Mouse (Mus musculus): Measurements from ENCODE around the gene Sema3e.

The Sema3e gene

DNA sequence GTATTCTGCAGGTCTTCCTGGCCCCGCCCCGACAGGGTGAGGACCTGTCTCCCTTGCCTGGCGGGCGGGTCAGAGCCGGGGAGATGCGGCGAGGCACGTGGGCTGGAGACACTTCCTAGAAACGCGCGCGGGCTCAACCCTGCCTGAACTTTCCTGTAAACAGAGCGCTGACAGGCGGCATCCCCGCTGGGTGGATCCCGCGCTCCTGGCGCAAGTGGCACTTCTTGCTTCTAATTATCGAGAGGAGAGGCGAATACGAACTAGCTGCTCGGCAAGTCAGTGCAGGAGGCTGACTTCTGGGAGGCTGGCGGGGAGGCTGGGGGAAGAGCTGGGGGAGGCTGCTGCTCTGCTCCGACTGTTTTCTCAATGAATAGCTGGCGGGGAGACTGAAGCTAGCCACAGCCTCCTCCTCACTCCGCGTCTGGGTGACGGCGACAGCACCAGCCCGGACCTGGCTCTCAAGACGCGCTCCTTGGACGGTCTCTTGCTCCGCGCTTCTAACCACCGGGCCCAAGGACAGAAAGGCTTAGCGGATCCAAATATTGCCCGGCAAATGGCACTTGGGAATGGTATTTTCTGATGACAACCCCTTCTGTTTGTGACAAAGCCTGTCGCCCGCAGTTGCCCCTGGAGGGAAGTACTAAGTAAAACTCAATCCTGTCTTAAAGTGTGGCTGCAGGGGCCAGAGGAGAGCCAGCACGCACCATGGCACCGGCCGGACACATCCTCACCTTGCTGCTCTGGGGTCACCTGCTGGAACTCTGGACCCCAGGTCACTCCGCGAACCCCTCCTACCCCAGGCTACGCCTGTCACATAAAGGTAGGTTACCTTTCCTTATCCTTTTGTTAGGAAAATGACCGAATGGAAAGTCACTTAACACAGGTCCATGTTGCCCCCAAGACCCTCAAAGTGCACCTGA is at the start of gene Sema3e:
TSS of gene Sema3e (plus strand) at position 72 of the 920 bp plus-strand sequence.
- DNase-seq (ENCODE audit: low read depth, low spot score): no peak

DNA sequence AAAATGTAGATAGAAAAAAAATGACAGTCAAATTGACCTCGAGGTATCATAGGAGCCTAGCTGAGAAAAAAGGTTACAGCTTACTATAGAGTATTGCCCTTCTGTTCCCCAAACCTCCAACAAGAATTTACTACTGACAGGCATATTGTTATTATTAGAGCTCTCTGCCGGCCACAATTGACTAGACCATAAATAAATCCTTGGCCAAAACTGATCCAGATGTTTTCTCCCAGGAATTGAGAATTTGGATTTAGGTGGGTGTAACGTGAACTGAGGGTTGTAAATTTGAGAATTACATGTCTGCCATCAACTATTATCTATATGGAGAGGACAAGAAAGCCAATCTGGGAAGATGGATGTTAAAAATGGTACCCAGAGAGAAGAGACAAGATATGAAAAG is 47.5 kb upstream of the Sema3e start:
- no peak for DNase-seq (ENCODE audit: low read depth, low spot score)

DNA sequence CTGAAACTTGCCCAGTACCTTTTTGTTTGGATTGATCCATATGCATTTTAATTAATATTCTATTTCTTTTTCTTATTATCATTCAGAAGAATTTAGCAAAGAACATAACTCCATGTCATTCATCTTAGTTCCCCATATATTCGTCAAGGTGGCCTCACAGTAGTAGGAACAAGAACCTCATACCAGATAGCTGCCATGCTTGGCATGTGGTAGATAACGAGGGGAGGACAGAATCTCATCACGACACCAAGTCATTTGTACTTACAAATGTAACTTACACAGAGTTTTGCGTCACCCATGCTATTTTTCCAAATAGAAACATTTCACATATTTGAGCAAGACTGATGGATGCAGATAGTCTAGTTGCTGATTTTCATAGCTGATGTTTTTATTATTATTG is 45.9 kb upstream of the Sema3e start:
- no peak for DNase-seq (ENCODE audit: low read depth, low spot score)

DNA sequence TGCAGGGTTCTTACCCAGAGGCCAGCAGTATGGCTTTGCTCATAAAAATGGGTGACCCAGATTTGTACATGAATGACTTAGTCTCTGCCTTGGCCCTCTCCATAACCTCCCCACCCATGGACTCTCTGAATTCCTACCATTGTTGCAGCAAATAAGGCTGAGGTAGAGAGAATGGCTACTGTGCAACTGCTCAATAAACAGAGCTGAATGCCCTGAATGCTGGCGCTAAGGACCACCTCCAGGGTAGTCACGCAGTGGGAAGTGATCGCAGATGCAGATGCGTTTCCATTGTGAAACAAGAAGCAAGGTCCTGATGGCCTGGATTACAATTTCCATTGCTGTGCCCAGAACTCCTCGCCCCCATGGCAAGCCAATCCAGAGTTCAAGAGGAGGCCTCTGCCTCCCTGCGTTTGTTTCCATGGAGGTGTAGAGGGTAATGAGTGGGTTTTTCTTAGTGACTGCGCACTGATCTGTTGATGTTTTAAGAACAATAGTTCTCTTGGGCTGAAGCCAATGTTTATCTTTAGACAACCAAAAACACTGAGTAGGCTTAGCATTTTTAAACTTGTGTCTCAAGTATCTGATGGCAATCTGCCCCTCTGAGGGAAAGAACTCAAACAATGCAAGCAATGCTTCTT is 42.5 kb upstream of the Sema3e start:
- no peak for DNase-seq (ENCODE audit: low read depth, low spot score)

DNA sequence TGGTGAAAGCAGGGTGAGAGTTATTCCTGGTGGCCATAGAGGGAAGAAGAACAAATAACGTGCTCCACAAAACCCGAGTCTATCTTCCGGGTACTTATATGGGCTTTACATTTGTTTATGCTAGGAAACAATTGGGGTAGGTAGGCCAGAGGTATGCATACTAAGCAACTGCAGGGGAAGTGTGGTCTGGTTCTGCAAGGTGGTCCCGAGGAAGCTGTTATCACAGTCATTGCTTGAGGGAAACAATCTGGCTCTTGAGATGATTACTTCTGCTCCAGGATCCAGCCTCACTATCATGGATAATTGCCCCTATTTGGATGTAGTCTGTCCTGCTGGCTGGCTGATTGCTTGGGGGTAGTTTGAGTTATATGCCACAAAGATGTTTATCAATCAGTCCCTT is 41.5 kb upstream of the Sema3e start:
- DNase-seq (ENCODE audit: low read depth, low spot score): no peak

DNA sequence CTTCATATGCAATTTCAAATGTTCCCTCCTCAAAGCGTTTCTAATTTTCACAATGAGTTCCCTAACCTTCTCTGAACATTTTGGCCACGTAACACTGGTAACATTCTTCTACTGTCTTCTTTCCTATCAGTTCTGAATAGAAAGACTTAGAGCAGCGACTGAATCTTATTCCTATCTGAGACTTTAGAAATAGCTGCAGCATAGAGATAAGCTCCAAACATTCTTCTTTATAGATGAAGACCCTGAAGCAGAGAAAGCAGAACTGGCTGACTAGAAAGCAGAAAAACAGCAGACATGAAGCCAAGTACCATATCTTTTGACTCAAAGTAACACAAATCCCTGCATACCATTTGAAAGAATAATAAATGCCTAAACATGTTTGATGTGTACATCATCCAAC is 39.4 kb upstream of the Sema3e start:
- DNase-seq (ENCODE audit: low read depth, low spot score): no peak

DNA sequence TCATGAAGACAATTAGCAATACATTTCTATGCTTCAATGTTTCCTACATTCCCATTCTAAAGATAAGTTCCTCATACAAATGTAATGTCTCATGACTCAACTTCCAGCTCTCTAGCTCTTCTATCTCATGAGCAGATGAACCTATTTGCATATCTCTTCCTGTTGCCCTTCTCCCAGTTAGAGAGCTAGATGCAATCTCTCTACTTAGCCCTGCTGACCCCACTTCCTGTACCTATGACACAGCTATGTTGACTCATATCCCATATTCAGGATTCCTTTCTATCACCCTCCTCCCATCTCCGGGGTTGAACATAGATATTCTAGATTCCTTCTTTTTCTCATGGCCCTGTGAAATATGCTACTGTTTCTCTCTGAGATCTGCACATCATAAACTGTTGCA is 38.0 kb upstream of the Sema3e start:
- peak; percentile 15 for DNase-seq (ENCODE audit: low read depth, low spot score)

DNA sequence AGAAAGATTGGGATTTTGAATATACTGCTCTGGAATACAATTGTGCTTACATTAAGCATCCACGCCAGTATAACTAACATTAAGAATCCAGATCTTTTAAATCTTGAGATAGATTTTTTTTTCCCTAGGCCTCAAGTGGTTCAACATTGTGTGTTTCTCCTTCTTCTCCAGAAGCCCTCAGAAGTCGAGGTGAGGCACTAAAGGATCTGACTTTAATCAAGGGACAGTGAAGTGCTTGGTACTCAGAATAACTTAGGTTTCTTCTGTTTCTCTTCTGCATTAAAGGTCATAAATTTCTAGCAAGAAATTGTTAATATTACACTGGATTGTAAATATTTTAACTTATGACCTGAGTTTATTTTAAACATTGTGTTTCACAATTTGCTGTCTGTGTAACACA is 37.1 kb upstream of the Sema3e start:
- no peak for DNase-seq (ENCODE audit: low read depth, low spot score)

DNA sequence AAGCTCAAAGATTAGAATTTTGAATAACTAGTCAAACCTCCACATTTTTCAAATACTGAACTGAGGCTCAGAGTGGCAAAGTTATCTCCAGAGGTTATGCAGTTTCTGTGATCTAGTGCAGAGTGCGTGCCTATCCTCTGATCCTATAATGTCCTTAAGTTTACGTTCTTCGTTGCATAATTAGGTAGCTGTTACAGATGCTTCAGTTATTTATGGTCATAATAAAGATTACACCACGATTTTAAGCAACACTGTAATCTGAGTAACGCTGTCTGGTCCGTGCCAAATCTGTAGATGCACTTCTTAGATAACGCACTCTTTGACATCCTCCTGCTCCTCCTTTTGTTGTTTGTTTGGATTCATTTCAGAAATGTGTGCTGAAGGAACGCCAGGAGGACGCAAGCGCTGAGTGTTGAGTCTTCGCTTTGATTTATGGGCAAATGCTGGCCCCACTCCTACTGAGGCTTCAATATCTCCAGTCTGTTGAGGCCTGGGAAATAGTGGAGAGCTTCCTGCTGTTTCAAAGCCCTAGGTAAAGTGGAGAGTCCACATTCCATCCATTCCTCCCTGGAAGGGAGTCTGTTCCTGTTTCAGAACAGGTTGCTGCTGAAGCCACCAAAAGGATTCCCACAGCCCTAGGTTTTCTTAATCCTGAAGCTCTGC is 32.2 kb upstream of the Sema3e start:
- DNase-seq (ENCODE audit: low read depth, low spot score): no peak

DNA sequence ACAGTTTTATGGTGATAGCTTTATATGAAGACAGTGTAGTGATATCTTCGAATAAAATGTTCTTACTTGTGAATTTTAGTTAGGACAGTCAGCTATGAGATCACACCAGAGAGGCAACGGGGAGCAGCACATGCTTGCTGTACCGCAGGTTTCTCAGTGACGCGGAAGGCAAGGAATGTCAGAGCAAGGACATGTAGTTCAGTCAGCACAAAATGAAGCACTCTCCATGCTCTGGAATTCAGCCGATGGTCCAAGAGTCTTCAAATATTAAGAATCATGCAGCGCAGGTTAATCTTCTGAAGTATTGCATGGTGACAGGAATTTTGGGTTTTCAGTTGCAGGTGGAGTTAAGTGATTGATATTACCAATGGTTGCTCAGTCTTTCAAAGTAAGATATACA is 3.3 kb downstream of the Sema3e start:
- no peak for DNase-seq (ENCODE audit: low read depth, low spot score)

DNA sequence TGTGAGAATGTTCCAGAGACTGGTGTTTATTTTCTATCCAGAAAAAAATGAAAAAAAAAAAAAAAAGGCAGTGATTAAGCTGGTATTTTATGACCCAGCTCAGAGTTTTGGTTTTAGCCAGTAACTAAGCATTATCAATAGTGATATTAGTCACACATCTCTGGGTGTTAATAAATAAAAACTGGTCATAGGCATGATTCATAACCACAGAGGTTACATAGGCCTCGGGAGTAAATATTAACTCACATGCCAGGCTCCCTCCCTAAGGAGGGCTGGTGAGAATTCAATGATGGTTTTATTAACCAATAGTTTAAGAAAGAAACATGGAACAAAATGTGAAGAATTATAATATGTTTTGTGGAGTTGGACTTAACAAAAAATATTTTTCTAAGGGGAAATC is 5.7 kb downstream of the Sema3e start:
- DNase-seq (ENCODE audit: low read depth, low spot score): no peak

DNA sequence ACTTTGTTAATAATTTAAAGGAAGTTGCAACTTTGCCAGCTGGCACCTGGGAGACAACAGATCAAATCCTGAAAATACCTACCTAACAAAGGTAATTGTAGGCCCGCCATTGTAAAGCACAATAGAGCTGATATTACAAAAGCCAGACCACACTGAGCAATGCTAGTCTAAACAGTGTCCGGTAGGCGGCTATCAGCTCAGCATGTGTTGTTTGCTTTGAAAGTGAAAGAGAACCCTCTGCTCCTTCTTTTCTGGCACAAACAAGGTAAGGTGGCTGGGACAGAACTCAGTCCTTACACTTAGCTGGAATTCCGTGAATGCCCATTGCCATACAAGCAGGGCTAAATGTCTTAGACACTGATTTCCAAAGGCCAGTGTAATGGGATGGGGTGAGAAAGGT is 7.0 kb downstream of the Sema3e start:
- DNase-seq (ENCODE audit: low read depth, low spot score): no peak

DNA sequence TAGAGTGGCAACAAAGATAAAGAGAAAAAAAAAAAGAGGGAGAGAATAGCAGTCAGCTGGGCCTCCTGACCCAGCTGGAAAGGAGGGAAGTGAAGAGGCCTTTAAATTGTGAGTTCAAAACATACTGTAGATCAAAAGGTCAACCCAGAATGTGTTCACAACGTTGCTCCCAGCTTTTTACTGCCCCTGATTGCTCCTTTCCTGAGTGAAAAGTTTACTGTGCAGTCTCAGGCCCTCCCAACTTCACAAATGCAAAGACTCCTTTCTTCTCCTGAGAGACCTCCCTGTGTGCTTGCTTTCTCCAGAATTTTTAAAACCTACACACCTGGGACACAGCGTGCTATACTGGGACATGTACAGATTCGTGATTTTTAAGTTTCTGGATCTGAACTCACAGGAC is 8.2 kb downstream of the Sema3e start:
- no peak for DNase-seq (ENCODE audit: low read depth, low spot score)

DNA sequence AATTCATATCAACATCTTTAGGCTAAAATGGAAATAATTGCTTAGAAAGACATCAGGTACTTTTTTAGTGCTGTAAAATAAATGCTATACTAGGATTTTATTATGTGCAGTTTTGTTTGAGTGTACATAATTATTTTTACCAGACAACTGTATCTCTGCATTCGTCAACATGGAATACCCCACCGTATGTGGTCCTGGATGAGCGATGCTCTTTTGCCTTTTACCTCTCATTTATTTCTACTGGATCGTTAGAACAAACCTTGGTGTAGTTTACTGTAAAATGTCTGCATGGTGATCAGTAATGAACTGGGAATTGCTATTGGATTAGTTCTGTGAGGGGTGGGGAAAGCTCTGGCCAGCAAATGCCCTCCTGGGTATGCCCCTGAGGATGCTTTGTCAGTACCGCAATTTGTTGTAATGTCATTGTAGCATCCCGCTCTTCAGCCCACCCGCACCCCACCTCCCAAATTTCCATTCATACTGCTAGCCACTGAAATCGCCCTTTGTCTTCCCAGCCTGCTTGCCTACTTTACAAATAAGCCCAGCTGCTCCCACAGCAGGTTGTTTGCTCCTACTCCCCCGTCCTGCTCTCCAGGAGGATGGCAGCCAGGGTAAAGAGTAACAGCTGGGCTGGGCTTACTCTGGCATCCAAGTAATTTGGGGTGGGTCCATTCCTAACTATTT is 13.9 kb downstream of the Sema3e start:
- no peak for DNase-seq (ENCODE audit: low read depth, low spot score)

DNA sequence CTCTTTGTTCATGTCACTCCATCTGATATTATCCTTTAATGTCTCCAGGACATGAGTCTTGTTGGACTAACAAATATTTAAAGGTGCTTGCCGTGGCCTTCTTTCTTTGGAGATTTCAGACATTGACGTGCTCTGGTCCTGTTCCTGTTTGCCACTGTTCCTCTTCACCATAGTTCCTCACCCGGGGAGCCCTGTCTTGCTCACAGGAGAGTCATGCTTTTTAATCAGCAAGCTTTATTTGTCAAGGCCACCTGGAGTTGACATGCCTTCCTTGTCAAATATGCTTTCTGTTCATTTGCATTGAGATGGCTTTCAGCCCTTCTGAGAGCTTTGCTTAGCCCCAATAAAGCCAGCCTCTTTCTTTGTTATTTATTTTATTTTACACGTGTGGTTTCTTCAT is 15.1 kb downstream of the Sema3e start:
- DNase-seq (ENCODE audit: low read depth, low spot score): peak; percentile 74

DNA sequence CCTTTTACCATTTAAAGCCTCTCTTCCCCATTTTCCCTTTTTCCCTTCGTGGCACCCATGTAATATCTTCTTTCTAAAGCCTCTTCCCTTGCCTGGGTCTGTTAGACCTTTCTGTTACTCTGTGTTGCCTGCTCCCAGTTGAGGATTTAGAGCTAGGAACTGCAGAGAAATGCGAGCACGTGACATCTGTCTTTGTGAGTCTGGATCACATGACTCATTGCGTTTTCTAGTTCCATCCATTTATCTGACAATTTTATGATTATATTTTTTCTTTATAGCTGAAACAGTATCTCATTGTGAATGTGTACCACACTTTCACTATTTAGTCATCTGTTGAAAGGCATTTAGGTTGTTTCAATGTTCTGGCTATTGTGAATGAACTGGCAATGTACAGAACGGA is 18.0 kb downstream of the Sema3e start:
- no peak for DNase-seq (ENCODE audit: low read depth, low spot score)

DNA sequence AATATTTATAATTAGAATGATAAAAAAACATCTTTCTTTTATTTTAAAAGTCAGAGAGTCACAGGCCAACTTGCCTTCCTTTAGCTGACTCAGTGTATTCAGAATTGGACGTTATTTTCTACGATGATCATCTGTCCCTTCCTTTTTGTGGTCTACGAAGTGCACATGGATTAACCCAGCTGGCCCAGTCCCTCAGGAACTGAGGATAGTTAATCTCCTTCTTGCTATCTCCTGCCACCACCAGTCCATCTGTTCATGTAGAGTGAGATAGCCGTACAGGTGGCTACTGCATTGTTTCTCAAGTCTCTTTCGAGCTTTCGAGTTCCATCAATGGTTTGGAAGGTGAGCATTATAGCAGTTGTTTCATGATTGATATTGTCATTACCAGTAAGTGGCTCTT is 18.9 kb downstream of the Sema3e start:
- DNase-seq (ENCODE audit: low read depth, low spot score): no peak

DNA sequence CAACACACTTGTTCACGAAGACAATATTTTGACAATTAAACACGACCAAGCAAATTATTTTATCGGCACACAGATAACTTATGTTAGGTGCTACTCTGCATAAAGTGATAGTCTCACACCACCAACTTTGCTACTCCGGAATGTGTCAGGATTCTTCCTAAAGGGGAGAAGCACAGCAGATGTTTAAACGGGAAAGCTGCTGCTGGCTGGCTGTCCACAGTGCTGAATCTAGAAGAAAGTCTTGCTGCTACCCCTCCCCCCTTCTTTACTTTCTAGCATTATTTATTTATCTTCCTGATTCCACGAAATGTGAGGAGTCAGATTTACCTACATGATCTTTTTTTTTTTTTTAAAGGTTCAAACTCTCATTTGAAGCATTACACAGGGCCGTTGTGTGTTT is 23.6 kb downstream of the Sema3e start:
- DNase-seq (ENCODE audit: low read depth, low spot score): no peak

DNA sequence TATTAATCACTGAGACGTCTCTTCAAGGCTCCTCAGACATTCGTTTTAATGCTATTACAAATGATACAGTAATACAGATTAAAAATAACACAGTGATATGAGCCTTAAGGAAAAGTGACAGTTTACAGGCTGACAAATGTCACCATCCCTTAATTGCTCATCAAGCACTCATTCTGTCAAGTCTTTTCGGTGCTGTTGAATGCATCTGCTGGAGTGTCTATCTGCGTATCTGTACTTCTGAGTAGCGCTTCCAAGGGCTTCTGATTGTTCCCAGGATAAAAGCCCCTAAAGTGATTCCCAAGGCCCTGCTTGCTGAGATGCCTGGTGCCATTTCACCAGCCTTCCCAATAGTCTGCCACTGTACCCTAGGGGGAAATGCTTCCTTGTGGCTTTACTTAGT is 29.4 kb downstream of the Sema3e start:
- no peak for DNase-seq (ENCODE audit: low read depth, low spot score)

DNA sequence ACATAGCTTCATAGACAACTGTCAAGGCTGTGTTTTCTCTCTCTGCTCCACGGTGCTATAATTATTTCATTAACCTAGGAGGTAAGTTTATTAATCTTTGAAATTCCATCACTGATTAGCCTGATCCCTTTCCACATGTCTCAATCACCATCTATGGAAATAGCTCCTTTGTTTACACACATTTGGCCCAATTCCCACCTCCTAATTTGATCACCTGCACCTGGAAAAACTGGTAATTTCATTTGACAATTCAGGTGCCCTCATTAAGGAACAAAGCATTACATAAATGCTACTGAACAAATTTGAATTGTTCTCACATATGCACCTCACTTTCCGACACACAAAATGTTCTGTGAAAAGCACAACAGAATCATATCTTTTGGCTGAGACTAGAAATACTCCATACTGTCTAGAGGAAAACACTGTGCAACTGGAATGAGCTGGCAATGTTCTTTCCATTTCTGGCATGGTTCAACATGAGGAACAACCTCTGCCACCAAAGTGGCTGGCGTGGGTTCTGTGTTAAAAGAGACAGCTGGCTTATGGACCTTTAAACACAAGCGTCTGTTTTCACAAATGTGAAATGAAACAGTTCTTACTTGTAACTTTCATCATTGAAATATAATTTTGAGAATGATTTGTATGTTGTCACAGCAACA is 34.9 kb downstream of the Sema3e start:
- no peak for DNase-seq (ENCODE audit: low read depth, low spot score)

DNA sequence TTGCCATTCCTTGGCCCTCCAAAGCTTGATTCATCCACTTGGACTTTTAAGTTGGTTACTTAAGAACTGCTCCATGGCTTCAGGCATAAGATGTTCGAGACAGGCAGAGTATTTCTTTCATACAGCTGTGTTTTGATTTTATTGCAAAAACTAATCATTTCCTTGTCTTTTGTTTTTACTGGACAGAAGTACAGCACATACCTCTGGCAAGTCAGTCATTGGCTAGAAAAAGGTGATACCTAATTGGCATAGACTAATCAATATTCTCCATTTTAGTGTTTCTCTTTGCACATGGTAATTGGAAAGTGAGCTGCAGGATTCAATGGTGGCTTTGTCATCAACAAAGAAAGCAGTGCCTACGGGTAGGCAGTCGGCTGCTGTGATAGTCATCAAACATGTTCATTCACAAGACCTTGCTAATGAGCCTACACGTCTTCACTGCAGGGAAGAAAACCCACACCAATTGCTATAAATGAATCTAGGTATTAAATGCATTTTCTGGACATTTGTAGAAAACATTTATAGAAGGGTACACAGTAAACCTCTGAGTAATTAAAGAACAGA is 37.9 kb downstream of the Sema3e start:
- no peak for DNase-seq (ENCODE audit: low read depth, low spot score)

All from A20 (cell line).